Mouse (Mus musculus) embryonic fibroblast, embryonic 13.5 days (primary cell): Measurements from ENCODE around the gene Zfp661.

Experiments
- CTCF ChIP-seq: IDR thresholded peaks from 2 replicates; pipeline ENCODE4 v1.5.1; 2011; ENCODE audit warnings: mild to moderate bottlenecking, control low read depth, low read length, moderate library complexity, borderline replicate concordance; ENCODE audit not compliant: insufficient read depth
- POLR2A ChIP-seq: IDR thresholded peaks from 2 replicates; pipeline ENCODE4 v1.6.1; 2011; ENCODE audit warnings: low read depth, mild to moderate bottlenecking, control low read depth, low read length, moderate library complexity

DNA sequence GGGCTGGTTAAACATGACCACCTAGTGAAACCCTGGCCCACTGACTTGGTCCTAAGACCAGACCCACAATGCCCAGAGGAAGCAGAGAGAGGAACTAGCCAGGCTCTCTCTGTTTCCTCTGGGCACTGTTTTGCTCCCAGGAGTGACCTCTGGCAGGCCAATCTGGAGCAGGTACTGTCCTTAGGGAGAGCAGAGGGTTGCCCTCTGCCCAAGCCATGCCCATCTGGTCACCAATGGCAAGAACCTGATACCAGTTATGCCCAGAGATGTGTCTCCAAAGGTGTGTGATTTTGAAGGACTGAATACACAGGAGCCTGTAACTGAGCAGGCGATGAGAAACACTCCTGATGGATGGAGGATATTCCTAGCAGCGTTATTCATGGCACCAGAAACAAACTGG is 45.2 kb downstream of the Zfp661 start:
- TF ChIP-seq POLR2A (no peak), CTCF (no peak)
